8 mouse cellular contexts compared by ENCODE assay signal in the genomic region with DNA sequence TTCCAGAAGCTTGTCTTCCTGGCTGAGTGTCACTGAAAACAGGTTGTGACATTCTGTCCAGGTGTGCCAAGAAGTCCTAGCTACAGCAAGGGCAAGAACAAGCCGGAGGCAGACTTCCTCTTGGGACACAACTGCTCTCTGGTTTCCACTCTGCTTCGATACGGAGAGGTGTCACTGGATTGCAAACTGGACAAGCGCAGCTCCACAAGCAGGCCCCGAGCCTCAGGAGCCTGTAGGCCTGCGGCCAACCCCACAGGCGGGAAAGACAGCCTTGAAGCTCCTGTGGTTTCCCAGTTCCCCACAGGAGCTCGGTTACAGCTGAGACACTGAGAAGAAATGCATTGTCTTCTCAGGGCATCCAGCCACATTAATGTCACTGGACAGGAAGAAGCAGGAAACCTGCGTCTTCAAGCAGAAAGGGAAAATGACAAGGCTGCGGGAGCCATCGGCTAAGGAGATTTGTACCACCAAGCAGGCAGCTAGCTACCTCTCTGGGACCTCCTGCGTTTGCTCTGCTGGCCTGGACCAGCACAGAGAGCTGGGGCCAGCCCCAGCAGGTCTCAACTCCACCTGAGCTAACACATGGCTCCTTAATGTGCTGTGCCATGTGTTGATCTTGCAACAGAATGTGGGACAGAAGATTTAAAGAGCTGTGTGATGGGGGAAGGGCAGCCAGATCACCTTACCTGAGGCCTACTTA. TPM values are rescaled to one million over a fixed set of nuclear protein-coding genes. Genes with fewer than 3 reads are reported as not detected.
DNase-seq lines count a peak whose midpoint lies in the region; ATAC-seq lines count a peak whose summit lies in the region.

No protein-coding gene starts in this region.

- no peaks in the 10 kb centered on the region for H3K9me3 ChIP-seq in embryonic facial prominence, embryonic 14.5 days (ENCODE audit: control insufficient read depth, low read length)
- H3K9me3 ChIP-seq in hindbrain, embryonic 14.5 days (ENCODE audit: control insufficient read depth, low read length) = no peaks in the 10 kb centered on the region
- no peaks in the 10 kb centered on the region for H3K9me3 ChIP-seq in liver, embryonic 11.5 days (ENCODE audit: control insufficient read depth, low read length)
- H3K9me3 ChIP-seq in neural tube, embryonic 11.5 days (ENCODE audit: control insufficient read depth, low read length) = no peaks in the 10 kb centered on the region

- H3K9ac ChIP-seq in embryonic facial prominence, embryonic 14.5 days (ENCODE audit: low read depth, low read length) = peak overlapping the region; percentile 86
- H3K9ac ChIP-seq in hindbrain, embryonic 14.5 days = peak overlapping the region; percentile 94
- peak overlapping the region; percentile 90; the same call in 1 of the 2 replicates for H3K9ac ChIP-seq in liver, embryonic 11.5 days (ENCODE audit: low read depth, low read length)
- peak overlapping the region; percentile 36; the same call in 1 of the 2 replicates for H3K9ac ChIP-seq in neural tube, embryonic 11.5 days (ENCODE audit: low read length)

- ATAC-seq in embryonic facial prominence, embryonic 14.5 days (ENCODE audit: low read depth) = peak; percentile 48; the same call in 1 of the 2 replicates
- no peak for ATAC-seq in hindbrain, embryonic 14.5 days (ENCODE audit: low FRiP score)
- ATAC-seq in liver, embryonic 11.5 days (replicated peaks; ENCODE audit: low FRiP score) = no peak
- no peak for ATAC-seq in neural tube, embryonic 11.5 days (ENCODE audit: insufficient read depth, low FRiP score, low TSS enrichment)

- H3K27me3 ChIP-seq in embryonic facial prominence, embryonic 14.5 days (replicated peaks; ENCODE audit: control insufficient read depth, insufficient read depth, low read length) = no peaks in the 10 kb centered on the region
- H3K27me3 ChIP-seq in hindbrain, embryonic 14.5 days (ENCODE audit: control insufficient read depth, insufficient read depth, low read length) = no peaks in the 10 kb centered on the region
- H3K27me3 ChIP-seq in liver, embryonic 11.5 days (replicated peaks; ENCODE audit: control insufficient read depth, insufficient read depth, low read length) = no peaks in the 10 kb centered on the region
- H3K27me3 ChIP-seq in neural tube, embryonic 11.5 days (ENCODE audit: control insufficient read depth, insufficient read depth, low read length) = no peaks in the 10 kb centered on the region

- 21% methylated on average over 12 of the region's 12 CpGs for WGBS in embryonic facial prominence, embryonic 14.5 days
- 45% methylated on average over 12 of the region's 12 CpGs for WGBS in hindbrain, embryonic 14.5 days
- 34% methylated on average over 12 of the region's 12 CpGs for WGBS in liver, embryonic 11.5 days
- 47% methylated on average over 12 of the region's 12 CpGs for whole genome bisulfite sequencing in neural tube, embryonic 11.5 days

- peaks cover 36% of the 10 kb centered on the region for H3K4me1 ChIP-seq in embryonic facial prominence, embryonic 14.5 days (ENCODE audit: control insufficient read depth, insufficient read depth, low read length)
- H3K4me1 ChIP-seq in hindbrain, embryonic 14.5 days (replicated peaks; ENCODE audit: control insufficient read depth, insufficient read depth, low read length) = peaks cover 29% of the 10 kb centered on the region
- peaks cover 43% of the 10 kb centered on the region for H3K4me1 ChIP-seq in liver, embryonic 11.5 days (replicated peaks; ENCODE audit: control insufficient read depth, insufficient read depth, low read length)
- peaks cover 8% of the 10 kb centered on the region; the same call in 1 of the 2 replicates for H3K4me1 ChIP-seq in neural tube, embryonic 11.5 days (ENCODE audit: control insufficient read depth, insufficient read depth, low read length)

- DNase-seq in urinary bladder, postnatal 14 days (ENCODE audit: low spot score) = peak; percentile 61
- no peak for DNase-seq in urinary bladder, postnatal 10 days (ENCODE audit: low spot score)
- peak; percentile 74 for DNase-seq in embryonic facial prominence, embryonic 14.5 days (ENCODE audit: low spot score)
- DNase-seq in hindbrain, embryonic 14.5 days (ENCODE audit: low spot score) = no peak
- no peak for DNase-seq in liver, embryonic 11.5 days (ENCODE audit: low spot score)
- peak; percentile 15 for DNase-seq in neural tube, embryonic 11.5 days (ENCODE audit: low spot score)
- no peak for DNase-seq in spleen, postnatal 36 days (ENCODE audit: low spot score in 2 of 2)
- no peak for DNase-seq in right cerebral cortex, postnatal 36 days (ENCODE audit: low spot score in 2 of 2)

- peak overlapping the region; percentile 70 for H3K4me2 ChIP-seq in embryonic facial prominence, embryonic 14.5 days (ENCODE audit: low read depth, low read length)
- H3K4me2 ChIP-seq in hindbrain, embryonic 14.5 days (replicated peaks) = peak overlapping the region; percentile 77
- peak overlapping the region; percentile 74 for H3K4me2 ChIP-seq in liver, embryonic 11.5 days
- peak overlapping the region; percentile 66 for H3K4me2 ChIP-seq in neural tube, embryonic 11.5 days (ENCODE audit: low read depth)

- H3K4me3 ChIP-seq in embryonic facial prominence, embryonic 14.5 days (ENCODE audit: low read depth, low read length) = peak overlapping the region; percentile 70
- H3K4me3 ChIP-seq in hindbrain, embryonic 14.5 days (replicated peaks; ENCODE audit: low read length) = peak overlapping the region; percentile 76
- peak overlapping the region; percentile 71 for H3K4me3 ChIP-seq in liver, embryonic 11.5 days (ENCODE audit: low read depth, low read length)
- 0 out of 2 replicates have a peak overlapping the region, but pooled peaks have one; percentile 67 for H3K4me3 ChIP-seq in neural tube, embryonic 11.5 days (ENCODE audit: low read depth, low read length)

- H3K36me3 ChIP-seq in embryonic facial prominence, embryonic 14.5 days (ENCODE audit: control insufficient read depth, insufficient read depth, low read length) = no peaks in the 10 kb centered on the region
- H3K36me3 ChIP-seq in hindbrain, embryonic 14.5 days (replicated peaks; ENCODE audit: control insufficient read depth, insufficient read depth) = no peaks in the 10 kb centered on the region
- H3K36me3 ChIP-seq in liver, embryonic 11.5 days (ENCODE audit: control insufficient read depth, insufficient read depth, low read length) = no peaks in the 10 kb centered on the region
- H3K36me3 ChIP-seq in neural tube, embryonic 11.5 days (ENCODE audit: control insufficient read depth, insufficient read depth, low read length) = no peaks in the 10 kb centered on the region

- H3K27ac ChIP-seq in embryonic facial prominence, embryonic 14.5 days (replicated peaks; ENCODE audit: low read depth, low read length) = peak overlapping the region; percentile 96
- H3K27ac ChIP-seq in hindbrain, embryonic 14.5 days = 0 out of 2 replicates have a peak overlapping the region, but pooled peaks have one; percentile 15
- H3K27ac ChIP-seq in liver, embryonic 11.5 days (ENCODE audit: low read depth, low read length) = peak overlapping the region; percentile 76
- no peak overlapping the region for H3K27ac ChIP-seq in neural tube, embryonic 11.5 days (ENCODE audit: low read depth, low read length)

RNA-seq across cellular contexts. Expression of a gene that starts 1.7 kb away (rescaled TPM):
- 35.4 and 36.5 TPM in 2 replicates for polyA plus RNA-seq in embryonic facial prominence, embryonic 14.5 days (2014; fragmentation: Nextera tagmentation; extraction: Ambion mirVana)
- polyA plus RNA-seq in hindbrain, embryonic 14.5 days (2014; fragmentation: Nextera tagmentation; extraction: Ambion mirVana) = 41.1 and 48.7 TPM in 2 replicates
- 32.9 and 37.0 TPM in 2 replicates for polyA plus RNA-seq in liver, embryonic 11.5 days (2014; fragmentation: Nextera tagmentation; extraction: Ambion mirVana)
- polyA plus RNA-seq in neural tube, embryonic 11.5 days (2014; fragmentation: Nextera tagmentation; extraction: Ambion mirVana) = 33.0 and 35.4 TPM in 2 replicates

Comparison
In these comparisons a context has a peak if more than half of its experiments do, and no peak if none do; other contexts are left out.
1. DNase-seq: peak in urinary bladder, postnatal 14 days (single experiment), embryonic facial prominence, embryonic 14.5 days (single experiment) and neural tube, embryonic 11.5 days (single experiment); none in urinary bladder, postnatal 10 days (single experiment), hindbrain, embryonic 14.5 days (single experiment), liver, embryonic 11.5 days (single experiment), spleen, postnatal 36 days (0 of 2) and right cerebral cortex, postnatal 36 days (0 of 2).
2. H3K9ac ChIP-seq: peak in every context shown above with its lines; median percentile 94 in hindbrain, embryonic 14.5 days; 90 in liver, embryonic 11.5 days; 86 in embryonic facial prominence, embryonic 14.5 days; 36 in neural tube, embryonic 11.5 days.
3. Peak in every context shown above with its lines, with median percentiles within 50 percentile points of each other: H3K4me2 ChIP-seq and H3K4me3 ChIP-seq.